ENCODE assay signal across 8 mouse cellular contexts in the genomic region with DNA sequence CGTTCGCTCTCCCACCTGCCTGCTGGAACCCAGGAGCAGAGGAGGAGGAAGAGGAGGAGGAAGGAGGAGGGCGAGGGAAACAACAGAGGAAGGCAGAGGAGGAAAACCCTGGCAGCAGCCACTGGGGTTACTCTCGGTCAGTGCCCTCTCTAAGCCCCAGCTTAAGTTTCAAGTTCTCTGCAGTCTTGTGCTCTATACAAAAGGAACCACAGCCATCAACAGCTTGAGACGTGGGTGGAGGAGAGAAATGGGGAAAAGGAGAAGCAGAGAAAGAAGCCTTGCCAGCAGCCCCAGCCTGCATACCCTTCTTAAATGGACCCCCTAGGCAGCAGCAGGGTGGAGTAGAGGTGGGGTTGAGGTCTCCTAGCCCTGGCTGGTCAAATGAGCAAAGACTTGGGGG. TPM values are rescaled to one million over a fixed set of nuclear protein-coding genes. Genes with fewer than 3 reads are reported as not detected.
A peak's percentile ranks its signal among the peaks of the same experiment; 100 is the strongest.
DNase-seq lines count a peak whose midpoint lies in the region; ATAC-seq lines count a peak whose summit lies in the region.

No protein-coding gene starts in this region.

- WGBS in forebrain, embryonic 15.5 days, result 18% methylated on average over 2 of the region's 5 CpGs

- ATAC-seq in frontal cortex, adult (ENCODE audit: low TSS enrichment), result peak; percentile 67
- ATAC-seq in forebrain, embryonic 15.5 days (replicated peaks), result 0 out of 2 replicates have a peak, but pooled peaks have one; percentile 36

- no peak overlapping the region for H3K9ac ChIP-seq in forebrain, embryonic 15.5 days (replicated peaks)

- no peak for DNase-seq in frontal cortex, postnatal 25 days (ENCODE audit: low spot score in 2 of 2)
- peak; percentile 46 to 57 for DNase-seq in right cerebral cortex, postnatal 10 days (ENCODE audit: low spot score in 2 of 2)
- no peak for DNase-seq in right cerebral cortex, postnatal 25 days
- peak; percentile 25 for DNase-seq in layer of hippocampus, adult 9-10 months (ENCODE audit: low spot score)
- peak; percentile 48 for DNase-seq in telencephalon, adult 2 months (ENCODE audit: low read depth, low spot score)
- no peak for DNase-seq in yolk sac, embryonic 10.5 days (ENCODE audit: low spot score)

- H3K4me2 ChIP-seq in forebrain, embryonic 15.5 days (replicated peaks), result no peak overlapping the region

- H3K4me3 ChIP-seq in forebrain, embryonic 15.5 days, result no peak overlapping the region

- H3K36me3 ChIP-seq in forebrain, embryonic 15.5 days, result peaks cover 3% of the 10 kb centered on the region

- no peak overlapping the region for H3K27ac ChIP-seq in forebrain, embryonic 15.5 days (replicated peaks)

- H3K9me3 ChIP-seq in forebrain, embryonic 15.5 days, result no peaks in the 10 kb centered on the region

- no peaks in the 10 kb centered on the region for H3K27me3 ChIP-seq in forebrain, embryonic 15.5 days

- H3K4me1 ChIP-seq in forebrain, embryonic 15.5 days, result peaks cover 14% of the 10 kb centered on the region

RNA-seq across cellular contexts. Expression of gene Abca1, which starts 43.8 kb away (rescaled TPM):
- polyA plus RNA-seq in forebrain, embryonic 15.5 days (2015; fragmentation: Nextera tagmentation; extraction: Ambion mirVana), result 10.0 and 10.2 TPM in 2 replicates

Comparison
In these comparisons a context has a peak if more than half of its experiments do, and no peak if none do; other contexts are left out.
1. DNase-seq: peak in right cerebral cortex, postnatal 10 days (2 of 2), layer of hippocampus, adult 9-10 months (single experiment) and telencephalon, adult 2 months (single experiment); none in frontal cortex, postnatal 25 days (0 of 2), right cerebral cortex, postnatal 25 days (single experiment) and yolk sac, embryonic 10.5 days (single experiment).